In the genomic region with DNA sequence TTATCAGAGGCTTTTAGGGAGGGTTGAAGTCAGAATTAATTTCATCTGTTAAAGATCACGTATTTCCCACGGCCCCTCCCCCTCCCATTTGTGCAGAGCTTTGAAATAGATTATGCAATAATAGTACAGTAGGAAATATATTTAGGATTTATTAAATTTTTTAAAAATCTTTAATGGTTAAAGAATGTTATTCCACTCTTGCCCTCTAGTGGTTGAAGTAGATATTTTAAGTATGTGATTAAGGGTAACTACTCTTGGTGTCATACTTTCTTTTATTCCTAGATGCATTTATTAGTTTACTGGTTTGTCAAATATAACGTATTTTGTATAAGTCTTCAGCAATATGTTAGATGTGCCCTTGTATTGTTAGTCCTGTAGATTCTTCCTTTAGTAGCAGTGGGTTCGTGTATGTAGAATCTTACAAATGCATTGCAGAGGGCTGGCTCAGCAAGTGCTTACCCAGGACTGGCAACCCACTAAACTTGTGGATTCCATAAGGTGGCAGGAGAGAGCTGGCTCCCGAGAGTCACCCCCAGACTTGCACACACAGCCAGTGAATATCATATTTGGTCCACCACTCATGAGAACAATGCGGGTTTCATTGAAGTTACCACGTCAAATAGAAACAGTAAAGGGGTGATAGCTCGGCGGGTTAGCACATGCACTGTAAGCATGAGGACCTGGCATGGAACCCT, we compare ENCODE assay signal across 11 mouse cellular contexts. TPM values are rescaled to one million over a fixed set of nuclear protein-coding genes. Genes with fewer than 3 reads are reported as not detected.
DNase-seq lines count a peak whose midpoint lies in the region; ATAC-seq and TF ChIP-seq lines count a peak whose summit lies in the region.
"Had no signal": no experiment of that assay in that cellular context is flagged by ENCODE, and none has a peak within 500 bp of the region (broad histone marks: within the 10 kb centered on the region; RNA-seq: fewer than 3 reads in every experiment).

No protein-coding gene starts in this region.

- TF ChIP-seq CTCF in heart, postnatal 0 days (IDR thresholded peaks at IDR 0.05; ENCODE audit: low read depth) = peak; percentile 31
- TF ChIP-seq CTCF in lung, embryonic 14.5 days (IDR thresholded peaks at IDR 0.05; ENCODE audit: low read depth) = peak; percentile 37; the same call in 1 of the 2 replicates
- TF ChIP-seq CTCF in MEL (IDR thresholded peaks at IDR 0.05 in 2 of 3, conservative IDR thresholded peaks at IDR 0.05 in 1 of 3; ENCODE audit: control insufficient read depth in 1 of 3, insufficient read depth in 1 of 3, low read depth in 2 of 3, low read length in 3 of 3, poor library complexity in 1 of 3, severe bottlenecking in 1 of 3) = no peak; a peak in 1 of 6 replicates

- H3K4me1 ChIP-seq in heart, postnatal 0 days (ENCODE audit: control insufficient read depth, insufficient read depth) = no peaks in the 10 kb centered on the region
- peaks cover 3% of the 10 kb centered on the region; the same call in 1 of the 2 replicates for H3K4me1 ChIP-seq in lung, embryonic 14.5 days (ENCODE audit: insufficient read depth)
- H3K4me1 ChIP-seq in MEL (ENCODE audit: control insufficient read depth in 1 of 2, insufficient read depth in 2 of 2, low read length in 2 of 2) = no peaks in the 10 kb centered on the region

- no peak overlapping the region for H3K9ac ChIP-seq in heart, postnatal 0 days (replicated peaks; ENCODE audit: low read depth, low read length)
- no peak overlapping the region for H3K9ac ChIP-seq in lung, embryonic 14.5 days
- H3K9ac ChIP-seq in MEL (ENCODE audit: control insufficient read depth, low read depth, low read length, poor library complexity, severe bottlenecking) = no peak overlapping the region
- H3K9ac ChIP-seq: lung, embryonic 15.5 days had no signal

- no peak overlapping the region for H3K4me2 ChIP-seq in heart, postnatal 0 days (ENCODE audit: low read depth, low read length)
- no peak overlapping the region for H3K4me2 ChIP-seq in lung, embryonic 14.5 days
- H3K4me2 ChIP-seq: lung, embryonic 15.5 days had no signal

- intact Hi-C loops in heart, postnatal 25 days (cut with DNase I) = loop anchor here (5.0 to 10.0 kb wide), 2 partner anchors 42 to 239 kb away; no protein-coding TSS in a partner anchor

- TF ChIP-seq RAD21 in MEL (IDR thresholded peaks at IDR 0.05; ENCODE audit: low read depth, low read length) = peak; percentile 12

- H3K9me3 ChIP-seq in heart, postnatal 0 days (replicated peaks; ENCODE audit: control insufficient read depth, low read length) = no peaks in the 10 kb centered on the region
- no peaks in the 10 kb centered on the region for H3K9me3 ChIP-seq in lung, embryonic 14.5 days (ENCODE audit: low read depth, low read length)
- H3K9me3 ChIP-seq in MEL (replicated peaks; ENCODE audit: insufficient read depth, low read length) = no peaks in the 10 kb centered on the region
- H3K9me3 ChIP-seq: lung, embryonic 15.5 days had no signal

- no peaks in the 10 kb centered on the region for H3K79me2 ChIP-seq in MEL (ENCODE audit: control insufficient read depth, insufficient read depth, low read length, poor library complexity)

- no peak overlapping the region for H3K27ac ChIP-seq in heart, postnatal 0 days (ENCODE audit: low read depth)
- no peak overlapping the region for H3K27ac ChIP-seq in lung, embryonic 14.5 days (ENCODE audit: low read depth)
- H3K27ac ChIP-seq in MEL (ENCODE audit: control insufficient read depth, low read depth, low read length) = no peak overlapping the region
- H3K27ac ChIP-seq: lung, embryonic 15.5 days had no signal

- WGBS in heart, postnatal 0 days = 77% methylated on average over 9 of the region's 9 CpGs
- WGBS in lung, embryonic 14.5 days = 67% methylated on average over 9 of the region's 9 CpGs

- no peak for TF ChIP-seq POLR2A in MEL (IDR thresholded peaks at IDR 0.05; ENCODE audit: control insufficient read depth in 1 of 2, insufficient read depth in 1 of 2, low read depth in 1 of 2, low read length in 2 of 2, poor library complexity in 1 of 2)

- 0 out of 2 replicates have a peak, but pooled peaks have one; percentile 22 for ATAC-seq in heart, postnatal 0 days (ENCODE audit: insufficient read depth, low read depth)
- no peak for ATAC-seq in lung, embryonic 14.5 days (ENCODE audit: insufficient read depth)
- ATAC-seq: midbrain, embryonic 16.5 days had no signal

- DNase-seq in heart, postnatal 0 days (ENCODE audit: low spot score) = no peak
- DNase-seq in heart, postnatal 25 days (ENCODE audit: low spot score) = no peak
- peak; percentile 69 for DNase-seq in lung, embryonic 14.5 days
- no peak for DNase-seq in lung, postnatal 10 days
- DNase-seq in MEL (ENCODE audit: low read depth, low spot score) = no peak
- peak; percentile 61 to 71 for DNase-seq in cerebellum, postnatal 14 days
- no peak for DNase-seq in right cerebral cortex, adult 2 months (ENCODE audit: low spot score in 2 of 2)
- DNase-seq in natural killer cell, adult 2 months (ENCODE audit: low spot score in 2 of 2) = no peak
- DNase-seq: kidney, adult 8-10 months had no signal

- no peaks in the 10 kb centered on the region for H3K36me3 ChIP-seq in heart, postnatal 0 days (replicated peaks; ENCODE audit: control insufficient read depth, insufficient read depth, low read length)
- H3K36me3 ChIP-seq in lung, embryonic 14.5 days (ENCODE audit: insufficient read depth) = no peaks in the 10 kb centered on the region
- no peaks in the 10 kb centered on the region for H3K36me3 ChIP-seq in MEL (ENCODE audit: control insufficient read depth in 1 of 2, insufficient read depth in 2 of 2, low read length in 2 of 2)
- H3K36me3 ChIP-seq: lung, embryonic 15.5 days had no signal

- no peaks in the 10 kb centered on the region for H3K27me3 ChIP-seq in heart, postnatal 0 days (ENCODE audit: control insufficient read depth, insufficient read depth, low read length)
- no peaks in the 10 kb centered on the region for H3K27me3 ChIP-seq in lung, embryonic 14.5 days (ENCODE audit: insufficient read depth, low read length)
- no peaks in the 10 kb centered on the region for H3K27me3 ChIP-seq in MEL (ENCODE audit: control insufficient read depth in 1 of 2, insufficient read depth in 2 of 2, low read length in 2 of 2)
- H3K27me3 ChIP-seq: lung, embryonic 15.5 days had no signal

- no peak overlapping the region for H3K4me3 ChIP-seq in heart, postnatal 0 days (ENCODE audit: low read depth, low read length)
- H3K4me3 ChIP-seq in lung, embryonic 14.5 days (ENCODE audit: low read depth, low read length) = no peak overlapping the region
- no peak overlapping the region for H3K4me3 ChIP-seq in MEL (ENCODE audit: control insufficient read depth in 1 of 2, insufficient read depth in 1 of 2, low read depth in 2 of 2, low read length in 2 of 2)
- H3K4me3 ChIP-seq: lung, embryonic 15.5 days had no signal

- no peak for TF ChIP-seq EP300 in heart, postnatal 0 days (IDR thresholded peaks at IDR 0.05; ENCODE audit: low read depth)
- TF ChIP-seq EP300 in MEL (IDR thresholded peaks at IDR 0.05; ENCODE audit: low read depth in 1 of 2, low read length in 2 of 2) = no peak

TF ChIP-seq in MEL, 35 proteins besides CTCF, POLR2A, EP300 and RAD21:
- no peak for TF ChIP-seq ETS1 (IDR thresholded peaks at IDR 0.05; ENCODE audit: low read depth, low read length)
- no peak for TF ChIP-seq ZC3H11A (IDR thresholded peaks at IDR 0.05; ENCODE audit: low read depth, low read length)
- TF ChIP-seq JUND (IDR thresholded peaks at IDR 0.05; ENCODE audit: low read depth, low read length) = no peak
- TF ChIP-seq SMC3 (IDR thresholded peaks at IDR 0.05; ENCODE audit: low read depth, low read length) = no peak
- no peak for TF ChIP-seq MXI1 (IDR thresholded peaks at IDR 0.05; ENCODE audit: low read depth, low read length)
- TF ChIP-seq E2F4 (IDR thresholded peaks at IDR 0.05; ENCODE audit: borderline replicate concordance, low read depth, low read length) = no peak
- no peak for TF ChIP-seq MAX (IDR thresholded peaks at IDR 0.05; ENCODE audit: low read length)
- TF ChIP-seq KAT2A (conservative IDR thresholded peaks at IDR 0.05; ENCODE audit: low read depth, low read length) = no peak
- no peak for TF ChIP-seq CHD2 (IDR thresholded peaks at IDR 0.05; ENCODE audit: low read length)
- no peak for TF ChIP-seq NRF1 (IDR thresholded peaks at IDR 0.05; ENCODE audit: insufficient read depth, low read depth, low read length, poor library complexity, severe bottlenecking)
- TF ChIP-seq GATA1 (IDR thresholded peaks at IDR 0.05; ENCODE audit: low read depth, low read length) = no peak
- no peak for TF ChIP-seq UBTF (IDR thresholded peaks at IDR 0.05; ENCODE audit: borderline replicate concordance, insufficient read depth, low read depth, low read length)
- no peak for TF ChIP-seq GABPA (IDR thresholded peaks at IDR 0.05; ENCODE audit: low read depth, low read length)
- no peak for TF ChIP-seq MYC (IDR thresholded peaks at IDR 0.05; ENCODE audit: low read depth, low read length)
- no peak for TF ChIP-seq TAL1 (IDR thresholded peaks at IDR 0.05; ENCODE audit: low read length)
- TF ChIP-seq MAFK (IDR thresholded peaks at IDR 0.05; ENCODE audit: borderline replicate concordance, low read depth, low read length) = no peak

RNA-seq across cellular contexts. Expression of a gene that starts 51.7 kb away (rescaled TPM):
- total RNA-seq in heart, postnatal 0 days (2014; rRNA removed; ENCODE audit: low replicate concordance) = 18.2 and 34.0 TPM in 2 replicates
- 15.4 and 16.9 TPM in 2 replicates for polyA plus RNA-seq in heart, postnatal 0 days (2015; fragmentation: Nextera tagmentation; extraction: Ambion mirVana)
- 10 to 100 TPM; 27.2 to 31.0 TPM for total RNA-seq in heart, postnatal 25 days (2021)
- 45.1 and 54.3 TPM in 2 replicates for polyA plus RNA-seq in lung, embryonic 14.5 days (2014; fragmentation: Nextera tagmentation; extraction: Ambion mirVana)
- 0.33 and 0.35 TPM in 2 replicates for total RNA-seq in MEL (2012; rRNA removed)
- under 1 TPM in 1 of 2 experiments, not detected in 1; 0.24 TPM for polyA plus RNA-seq in MEL (2012; ENCODE audit: insufficient read depth in 1 of 2, insufficient read length in 2 of 2, low read depth in 1 of 2, low replicate concordance in 2 of 2, missing spikeins in 1 of 2)

Comparison
In these comparisons a context has a peak if more than half of its experiments do, and no peak if none do; other contexts are left out.
1. DNase-seq: peak in lung, embryonic 14.5 days (single experiment) and cerebellum, postnatal 14 days (2 of 2); none in heart, postnatal 0 days (single experiment), heart, postnatal 25 days (single experiment), lung, postnatal 10 days (single experiment), MEL (single experiment), right cerebral cortex, adult 2 months (0 of 2) and natural killer cell, adult 2 months (0 of 2).
2. CTCF ChIP-seq: peak in heart, postnatal 0 days (single experiment) and lung, embryonic 14.5 days (single experiment); none in MEL (0 of 3).
3. RNA of a gene that starts 51.7 kb away (total RNA-seq): 18.2 to 34.0 TPM in heart, postnatal 0 days and 27.2 to 31.0 TPM in heart, postnatal 25 days; 0.33 to 0.35 TPM in MEL; every median in the first group is over 10 times any median in the second.